Mouse (Mus musculus) liver, adult 2 months (tissue): Measurements from ENCODE around the gene Itgb6. TPM values are rescaled to one million over a fixed set of nuclear protein-coding genes. Genes with fewer than 3 reads are reported as not detected.

Experiments
- DNase-seq: peaks from one replicate; pipeline ENCODE4 v3.0.0-alpha.2; 2011; ENCODE audit warnings: low read depth, low spot score; ENCODE audit errors: extremely low read depth
- H3K27ac ChIP-seq: fragments of 200-500 bp; replicated peaks from 2 replicates; pipeline ENCODE4 v1.5.1; 2012; ENCODE audit warnings: low read depth, mild to moderate bottlenecking, control low read depth, inconsistent platforms, low read length; ENCODE audit not compliant: insufficient read depth
- H3K27me3 ChIP-seq: fragments of 200-500 bp; 2 replicates; pipeline ENCODE4 v1.6.1; 2012; ENCODE audit warnings: mild to moderate bottlenecking, moderate library complexity, low read length, inconsistent platforms; ENCODE audit not compliant: control insufficient read depth, insufficient read depth
- H3K36me3 ChIP-seq: fragments of 200-500 bp; 2 replicates; pipeline ENCODE4 v1.6.1; 2012; ENCODE audit warnings: low read length, inconsistent platforms; ENCODE audit not compliant: control insufficient read depth, insufficient read depth
- H3K4me1 ChIP-seq: fragments of 200-500 bp; 2 replicates; pipeline ENCODE4 v1.6.1; 2011; ENCODE audit warnings: low read length; ENCODE audit not compliant: control insufficient read depth, insufficient read depth
- H3K4me3 ChIP-seq: fragments of 200-500 bp; 2 replicates; pipeline ENCODE4 v1.5.1; 2011; ENCODE audit warnings: low read depth, mild to moderate bottlenecking, control low read depth, low read length, moderate library complexity; ENCODE audit not compliant: insufficient read depth
- H3K79me2 ChIP-seq: fragments of 200-500 bp; 2 replicates; pipeline ENCODE4 v1.6.1; 2012; ENCODE audit warnings: inconsistent platforms, mild to moderate bottlenecking, low read length, moderate library complexity; ENCODE audit not compliant: control insufficient read depth, insufficient read depth
- H3K9ac ChIP-seq: fragments of 200-500 bp; 2 replicates; pipeline ENCODE4 v1.6.1; 2012; ENCODE audit warnings: low read depth, mild to moderate bottlenecking, control low read depth, inconsistent platforms, low read length
- CTCF ChIP-seq: fragments of 200-500 bp; IDR thresholded peaks from 2 replicates; pipeline ENCODE4 v1.5.1; 2011; ENCODE audit warnings: low read depth, low read length, control low read depth
- POLR2A ChIP-seq: fragments of 200-500 bp; IDR thresholded peaks from 2 replicates; pipeline ENCODE4 v1.6.1; 2011; ENCODE audit warnings: low read length, control low read depth; ENCODE audit not compliant: insufficient read depth; ENCODE audit errors: extremely low read depth
- WGBS: fragments of 180-500 bp; shearing (Covaris S2); methylation state at CpG from one replicate; pipeline ENCODE4 v1.1.7; 2018; 5-methylcytosine and 5-hydroxymethylcytosine counted together
- polyA plus RNA-seq: library from polyadenylated mRNA; depleted of rRNA; stranded (reverse); fragments of >200 nt; gene quantifications from 2 replicates; pipeline ENCODE4 v1.2.3, GENCODE M21; 2012
- total RNA-seq: library from RNA; depleted of rRNA; stranded (reverse); fragments of >200 nt; gene quantifications from 2 replicates; pipeline ENCODE4 v1.2.3, GENCODE M21; 2014

Itgb6 gene
- total and polyA plus RNA-seq, 2 experiments: 0.28 TPM; not detected in 1

DNA sequence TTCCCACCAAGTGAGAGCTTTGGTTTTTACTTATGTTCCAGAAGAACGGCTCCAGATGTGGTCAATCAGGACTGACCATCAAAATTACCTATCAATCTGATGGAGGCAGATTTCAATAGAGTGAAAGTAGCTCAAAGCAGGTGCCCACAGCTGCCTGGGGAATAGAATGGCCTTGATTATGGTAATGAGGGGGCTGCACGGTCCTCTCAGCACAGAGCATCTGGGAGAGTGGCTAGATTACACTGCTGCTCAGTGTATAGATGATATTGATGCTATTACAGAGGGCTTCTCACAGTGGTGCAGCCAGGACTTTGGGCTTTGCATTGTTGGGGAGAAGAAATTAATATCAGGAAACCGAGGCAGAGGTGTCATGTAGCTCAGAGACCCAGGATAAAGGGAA lies 110.8 kb downstream of the Itgb6 start:
- TF ChIP-seq POLR2A (no peak), CTCF (no peak)
- H3K9ac ChIP-seq: no peak overlapping the region
- H3K36me3 ChIP-seq: no peaks in the 10 kb centered on the region
- peaks cover 2% of the 10 kb centered on the region; the same call in 1 of the 2 replicates for H3K27me3 ChIP-seq
- no peak overlapping the region for H3K27ac ChIP-seq
- no peaks in the 10 kb centered on the region for H3K79me2 ChIP-seq
- 74% methylated on average over 3 of the region's 3 CpGs for WGBS
- DNase-seq: no peak
- H3K4me3 ChIP-seq: no peak overlapping the region
- H3K4me1 ChIP-seq: no peaks in the 10 kb centered on the region

DNA sequence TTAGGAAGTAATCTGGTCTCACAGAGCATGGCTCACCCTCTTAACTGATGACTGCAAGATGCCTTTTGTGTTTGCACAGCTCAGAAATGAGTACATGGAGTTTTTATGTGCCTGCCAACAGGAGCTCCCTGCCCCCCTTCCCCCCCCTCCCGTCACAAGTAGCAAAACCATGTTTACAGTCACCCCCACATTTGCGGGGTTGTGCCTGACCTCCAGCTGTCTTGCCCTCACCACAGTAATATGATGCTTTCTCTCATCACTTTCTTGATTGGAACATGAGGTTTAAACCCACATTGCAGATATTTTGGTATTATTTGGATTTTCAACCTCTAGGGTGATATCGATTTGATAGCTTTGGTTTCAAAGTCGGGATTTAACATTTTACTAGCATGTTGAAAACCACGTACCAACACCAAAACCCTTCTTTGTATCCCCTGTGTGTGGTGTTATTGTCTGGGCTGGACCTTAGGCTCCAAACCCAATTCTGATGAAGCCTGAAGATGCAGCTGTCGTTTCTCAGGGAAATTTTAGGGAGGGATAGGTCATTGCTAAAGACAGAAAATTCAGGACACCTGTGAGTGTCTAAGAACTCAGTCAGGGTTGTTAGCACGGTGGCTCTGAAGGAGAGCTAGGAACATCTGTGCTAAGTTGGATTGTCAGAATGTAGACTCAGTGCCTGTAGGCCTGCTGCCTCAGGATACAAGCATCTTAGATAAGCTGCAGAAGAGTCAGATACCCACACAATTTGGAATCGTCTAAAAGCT lies 112.8 kb downstream of the Itgb6 start:
- H3K4me1 ChIP-seq: no peaks in the 10 kb centered on the region
- H3K27me3 ChIP-seq: peaks cover 2% of the 10 kb centered on the region; the same call in 1 of the 2 replicates
- no peak overlapping the region for H3K27ac ChIP-seq
- no peaks in the 10 kb centered on the region for H3K36me3 ChIP-seq
- TF ChIP-seq POLR2A (no peak), CTCF (no peak)
- no peak overlapping the region for H3K9ac ChIP-seq
- DNase-seq: no peak
- 81% methylated on average over 8 of the region's 8 CpGs for WGBS
- no peaks in the 10 kb centered on the region for H3K79me2 ChIP-seq
- no peak overlapping the region for H3K4me3 ChIP-seq

DNA sequence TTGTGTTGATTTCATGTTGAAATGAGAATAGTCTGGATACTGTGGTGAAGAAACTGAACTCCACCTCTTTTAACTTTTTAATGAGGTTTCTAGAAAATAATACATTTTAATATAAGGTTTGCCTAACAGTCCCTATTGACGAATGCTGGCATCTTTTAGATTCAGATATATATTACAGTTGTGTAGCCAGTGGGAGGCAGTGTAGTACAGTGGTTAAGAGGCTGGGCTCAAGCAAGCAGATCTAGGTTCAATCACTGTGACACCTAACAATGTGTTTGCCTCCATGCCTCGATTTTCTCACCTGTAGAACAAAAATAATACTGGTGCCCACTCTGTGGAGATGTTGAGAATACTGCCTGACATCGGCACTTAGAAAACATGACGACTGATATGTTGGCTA lies 114.5 kb downstream of the Itgb6 start:
- Histone ChIP-seq H3K79me2 (no peaks in the 10 kb centered on the region), H3K9ac (no peak overlapping the region), H3K27me3 (peaks cover 2% of the 10 kb centered on the region; the same call in 1 of the 2 replicates), H3K27ac (no peak overlapping the region), H3K36me3 (no peaks in the 10 kb centered on the region), H3K4me3 (no peak overlapping the region), H3K4me1 (no peaks in the 10 kb centered on the region)
- TF ChIP-seq CTCF (no peak), POLR2A (no peak)
- DNase-seq: no peak
- 71% methylated on average over 4 of the region's 4 CpGs for WGBS

DNA sequence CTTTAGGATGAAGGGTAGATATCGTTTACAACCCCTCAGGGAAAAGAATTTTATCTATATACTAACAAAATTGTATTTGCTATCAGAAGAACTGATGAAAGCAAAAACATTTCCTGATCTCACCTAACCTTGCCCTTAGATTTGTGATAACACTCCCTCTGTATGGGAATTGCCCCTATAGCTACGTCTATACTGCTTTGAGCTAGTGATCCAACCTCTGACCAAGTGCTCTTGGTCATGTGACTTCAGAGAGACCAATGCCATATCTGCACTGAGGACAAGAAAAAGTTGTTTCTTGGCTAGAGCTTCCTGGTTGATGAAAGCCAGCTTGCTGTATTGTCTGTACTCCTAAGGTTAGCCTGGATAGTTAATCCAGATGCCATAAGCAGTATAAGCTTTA lies 121.1 kb downstream of the Itgb6 start:
- TF ChIP-seq POLR2A: no peak
- TF ChIP-seq CTCF: no peak
- no peaks in the 10 kb centered on the region for H3K36me3 ChIP-seq
- H3K4me1 ChIP-seq: no peaks in the 10 kb centered on the region
- no peak for DNase-seq
- WGBS: 73% methylated on average over 2 of the region's 2 CpGs
- no peak overlapping the region for H3K9ac ChIP-seq
- H3K4me3 ChIP-seq: no peak overlapping the region
- H3K79me2 ChIP-seq: no peaks in the 10 kb centered on the region
- H3K27me3 ChIP-seq: no peaks in the 10 kb centered on the region
- H3K27ac ChIP-seq: no peak overlapping the region

DNA sequence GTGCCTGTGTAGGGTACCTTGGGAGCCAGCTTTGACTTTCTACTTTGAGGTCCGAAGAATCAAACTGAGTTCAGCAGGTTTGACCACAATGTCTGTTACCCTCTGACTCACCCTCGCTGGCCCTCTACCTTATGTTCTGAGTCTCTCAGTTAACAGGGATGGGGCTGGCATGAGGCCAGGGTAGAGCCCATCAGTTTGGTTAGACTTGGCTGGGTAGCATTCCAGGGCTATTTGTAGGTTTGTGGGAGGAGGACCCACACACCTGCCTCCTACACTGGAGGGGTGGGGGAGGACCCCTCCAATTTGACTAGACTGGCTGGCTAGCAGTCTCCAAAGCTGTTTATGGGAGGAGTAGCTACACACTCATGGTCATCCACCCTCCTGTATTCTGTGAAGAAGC lies 121.6 kb downstream of the Itgb6 start:
- no peaks in the 10 kb centered on the region for H3K36me3 ChIP-seq
- H3K4me1 ChIP-seq: no peaks in the 10 kb centered on the region
- no peak overlapping the region for H3K27ac ChIP-seq
- H3K4me3 ChIP-seq: no peak overlapping the region
- H3K27me3 ChIP-seq: no peaks in the 10 kb centered on the region
- WGBS: 90% methylated on average over 2 of the region's 2 CpGs
- H3K79me2 ChIP-seq: no peaks in the 10 kb centered on the region
- no peak for DNase-seq
- TF ChIP-seq POLR2A (no peak), CTCF (no peak)
- no peak overlapping the region for H3K9ac ChIP-seq

DNA sequence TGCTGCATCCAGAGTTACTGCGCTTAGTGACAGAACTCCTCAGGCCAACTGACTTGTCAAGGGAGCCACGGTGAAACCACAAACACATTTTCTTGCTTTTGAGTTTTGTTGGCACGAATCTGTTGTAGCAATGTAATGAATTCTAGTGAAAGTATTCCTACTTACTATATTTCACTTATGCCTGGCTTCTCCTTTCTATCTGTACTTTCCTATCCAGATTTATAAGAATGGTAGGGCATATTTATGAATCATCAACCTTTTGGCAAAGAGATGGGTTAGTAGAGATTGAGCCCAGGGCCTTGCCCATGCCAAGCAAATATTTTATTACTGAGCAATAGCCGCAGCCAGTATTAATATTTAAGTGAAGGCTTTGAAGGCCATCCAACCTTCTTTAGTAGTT lies 139.0 kb downstream of the Itgb6 start:
- no peak overlapping the region for H3K27ac ChIP-seq
- peaks cover 7% of the 10 kb centered on the region; the same call in 1 of the 2 replicates for H3K4me1 ChIP-seq
- no peak overlapping the region for H3K9ac ChIP-seq
- peak; percentile 65 for DNase-seq
- no peaks in the 10 kb centered on the region for H3K36me3 ChIP-seq
- H3K79me2 ChIP-seq: no peaks in the 10 kb centered on the region
- 34% methylated on average over 4 of the region's 4 CpGs for WGBS
- no peak overlapping the region for H3K4me3 ChIP-seq
- H3K27me3 ChIP-seq: peaks cover 5% of the 10 kb centered on the region; the same call in 1 of the 2 replicates
- TF ChIP-seq CTCF (no peak), POLR2A (no peak)
